17 mouse cellular contexts compared by ENCODE assay signal in the genomic region with DNA sequence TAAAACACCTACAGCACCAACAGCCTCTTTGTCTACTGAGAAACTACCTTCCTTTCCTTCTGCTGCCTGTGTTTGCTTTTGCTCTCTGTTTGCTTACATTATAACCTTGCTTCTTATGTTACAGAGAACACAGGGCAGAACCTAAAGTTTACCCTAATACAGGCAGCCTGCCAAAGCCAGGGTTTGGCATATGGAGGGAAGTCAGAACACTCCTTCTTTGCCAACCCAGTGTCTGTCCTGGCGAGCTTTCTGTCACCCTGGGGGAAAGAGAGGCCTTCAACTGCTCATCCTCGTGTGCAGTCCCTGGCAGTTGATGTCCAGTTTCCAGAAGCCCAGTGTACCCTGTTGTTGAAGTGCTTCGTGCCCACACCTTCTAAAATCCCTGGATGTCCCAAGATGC. TPM values are rescaled to one million over a fixed set of nuclear protein-coding genes. Genes with fewer than 3 reads are reported as not detected.
A peak's percentile ranks its signal among the peaks of the same experiment; 100 is the strongest.
DNase-seq lines count a peak whose midpoint lies in the region; ATAC-seq lines count a peak whose summit lies in the region.
"Had no signal": no experiment of that assay in that cellular context is flagged by ENCODE, and none has a peak within 500 bp of the region (broad histone marks: within the 10 kb centered on the region; RNA-seq: fewer than 3 reads in every experiment).

No protein-coding gene starts in this region.

- H3K9me3 ChIP-seq in intestine, embryonic 15.5 days = no peaks in the 10 kb centered on the region
- H3K9me3 ChIP-seq: heart, embryonic 12.5 days; limb, embryonic 12.5 days had no signal

- H3K9ac ChIP-seq in intestine, embryonic 15.5 days = no peak overlapping the region
- H3K9ac ChIP-seq: heart, embryonic 12.5 days; limb, embryonic 12.5 days had no signal

- H3K27ac ChIP-seq in intestine, embryonic 15.5 days = no peak overlapping the region
- H3K27ac ChIP-seq: hindbrain, postnatal 0 days; limb, embryonic 12.5 days had no signal

- H3K4me3 ChIP-seq in intestine, embryonic 15.5 days (replicated peaks) = no peak overlapping the region
- H3K4me3 ChIP-seq: heart, embryonic 12.5 days; limb, embryonic 12.5 days had no signal

- H3K36me3 ChIP-seq in intestine, embryonic 15.5 days = peaks cover 34% of the 10 kb centered on the region

- H3K4me2 ChIP-seq in intestine, embryonic 15.5 days (replicated peaks) = no peak overlapping the region
- H3K4me2 ChIP-seq: heart, embryonic 12.5 days; limb, embryonic 12.5 days had no signal

- WGBS in intestine, embryonic 15.5 days = 58% methylated on average over 3 of the region's 3 CpGs

- DNase-seq in urinary bladder, postnatal 14 days (ENCODE audit: low spot score) = peak; percentile 11
- DNase-seq in urinary bladder, adult 2 months (ENCODE audit: low spot score) = no peak
- peak; percentile 79 for DNase-seq in cerebellum, adult 9-10 months
- peak; percentile 15 for DNase-seq in lung, postnatal 14 days
- no peak for DNase-seq in right cerebral cortex, postnatal 36 days (ENCODE audit: low spot score in 2 of 2)
- no peak for DNase-seq in left cerebral cortex, adult 18-20 months (ENCODE audit: low spot score in 2 of 2)
- DNase-seq: adrenal gland, postnatal 10 days; gastrocnemius, postnatal 36 days; heart, postnatal 36 days; kidney, adult 8-10 months; kidney, postnatal 36 days; retina, postnatal 1 day had no signal

- no peaks in the 10 kb centered on the region for H3K4me1 ChIP-seq in intestine, embryonic 15.5 days (replicated peaks)
- H3K4me1 ChIP-seq: limb, embryonic 12.5 days had no signal

- no peak for ATAC-seq in intestine, embryonic 15.5 days
- ATAC-seq: hindbrain, postnatal 0 days had no signal

- H3K27me3 ChIP-seq in intestine, embryonic 15.5 days (replicated peaks) = no peaks in the 10 kb centered on the region
- H3K27me3 ChIP-seq: heart, embryonic 12.5 days; limb, embryonic 12.5 days had no signal

RNA-seq across cellular contexts. Expression of gene Tfcp2l1, which starts 29.4 kb away (rescaled TPM):
- polyA plus RNA-seq in urinary bladder, adult 2 months (2012; rRNA removed) = 5.0 and 6.2 TPM in 2 replicates
- total RNA-seq in left cerebral cortex, adult 18-20 months (2021) = 1 to 10 TPM; 2.7 to 2.9 TPM
- polyA plus RNA-seq in intestine, embryonic 15.5 days (2015; fragmentation: Nextera tagmentation; extraction: Ambion mirVana) = 3.2 and 4.5 TPM in 2 replicates
- total RNA-seq: MEL had no signal

Comparison
In these comparisons a context has a peak if more than half of its experiments do, and no peak if none do; other contexts are left out.
1. DNase-seq: peak in urinary bladder, postnatal 14 days (single experiment), cerebellum, adult 9-10 months (single experiment) and lung, postnatal 14 days (single experiment); none in urinary bladder, adult 2 months (single experiment), right cerebral cortex, postnatal 36 days (0 of 2) and left cerebral cortex, adult 18-20 months (0 of 2).